Mouse (Mus musculus) brain, embryonic 14.5 days (tissue): ENCODE data around the gene Atp6v1g1.

Experiments
- CTCF ChIP-seq: fragments of 200-500 bp; IDR thresholded peaks from 2 replicates; pipeline ENCODE4 v1.5.1; 2012; ENCODE audit warnings: inconsistent platforms, mild to moderate bottlenecking, moderate library complexity, borderline replicate concordance; ENCODE audit not compliant: insufficient read depth, insufficient read length; ENCODE audit errors: extremely low read depth
- POLR2A ChIP-seq: fragments of 200-500 bp; IDR thresholded peaks from 2 replicates; pipeline ENCODE4 v1.6.1; 2012; ENCODE audit warnings: mild to moderate bottlenecking, inconsistent platforms, borderline replicate concordance; ENCODE audit not compliant: poor library complexity, insufficient read depth, insufficient read length, severe bottlenecking; ENCODE audit errors: extremely low read depth

DNA sequence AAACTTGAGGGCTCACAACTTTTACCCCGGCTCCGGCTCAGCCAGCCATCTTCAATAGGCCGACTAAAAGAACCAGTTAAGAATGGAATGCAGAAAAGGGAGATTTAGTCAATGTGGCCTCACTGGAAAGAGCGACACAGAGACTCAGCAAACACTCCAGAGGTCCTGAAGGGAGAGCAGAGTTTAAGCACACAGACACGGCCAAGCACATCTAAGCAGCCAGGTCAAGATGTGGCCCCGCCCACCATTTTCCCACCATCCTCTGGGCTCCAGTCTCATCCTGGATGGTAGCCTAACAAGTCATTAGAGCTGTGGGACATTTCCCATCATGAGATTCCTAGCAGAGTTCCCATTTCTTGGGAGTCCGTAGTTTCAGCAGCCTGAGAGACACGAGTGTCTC lies 24.8 kb downstream of the Atp6v1g1 start:
- TF ChIP-seq CTCF = no peak
- TF ChIP-seq POLR2A = no peak
